ENCODE assay signal across 24 mouse cellular contexts in genomic region chr7:51307757-51308156, GRCm38 (mm10).
DNase-seq lines count a peak whose midpoint lies in the region; ATAC-seq and TF ChIP-seq lines count a peak whose summit lies in the region.
"Had no signal": no experiment of that assay in that cellular context is flagged by ENCODE, and none has a peak within 500 bp of the region (broad histone marks: within the 10 kb centered on the region; RNA-seq: fewer than 3 reads in every experiment).

No protein-coding gene starts in this region.

- no peaks in the 10 kb centered on the region for H3K4me1 ChIP-seq in hindbrain, postnatal 0 days (ENCODE audit: insufficient read depth, low read length)
- no peaks in the 10 kb centered on the region for H3K4me1 ChIP-seq in hindbrain, embryonic 14.5 days (replicated peaks; ENCODE audit: control insufficient read depth, insufficient read depth, low read length)
- no peaks in the 10 kb centered on the region for H3K4me1 ChIP-seq in midbrain, postnatal 0 days (ENCODE audit: insufficient read depth, low read length)
- no peaks in the 10 kb centered on the region for H3K4me1 ChIP-seq in midbrain, embryonic 15.5 days
- H3K4me1 ChIP-seq: embryonic facial prominence, embryonic 12.5 days; forebrain, embryonic 13.5 days; forebrain, embryonic 15.5 days had no signal

- ATAC-seq in hindbrain, postnatal 0 days: peak; percentile 77
- no peak for ATAC-seq in hindbrain, embryonic 14.5 days (ENCODE audit: low FRiP score)
- no peak for ATAC-seq in midbrain, postnatal 0 days (ENCODE audit: low FRiP score)
- ATAC-seq in midbrain, embryonic 15.5 days (replicated peaks): no peak
- ATAC-seq: activated CD4-positive, CD25-positive, alpha-beta regulatory T cell, adult 4 months; CD4-positive, CD25-positive, alpha-beta regulatory T cell, adult 4 months; forebrain, embryonic 13.5 days; forebrain, embryonic 15.5 days; forebrain, postnatal 0 days; Patski had no signal

- 72% methylated on average over 2 of the region's 2 CpGs for WGBS in hindbrain, postnatal 0 days
- WGBS in hindbrain, embryonic 14.5 days: 73% methylated on average over 2 of the region's 2 CpGs
- 71% methylated on average over 2 of the region's 2 CpGs for whole genome bisulfite sequencing in midbrain, postnatal 0 days
- WGBS in midbrain, embryonic 15.5 days: 67% methylated on average over 2 of the region's 2 CpGs

- no peaks in the 10 kb centered on the region for H3K9me3 ChIP-seq in hindbrain, postnatal 0 days (ENCODE audit: low read length)
- no peaks in the 10 kb centered on the region for H3K9me3 ChIP-seq in hindbrain, embryonic 14.5 days (ENCODE audit: control insufficient read depth, low read length)
- H3K9me3 ChIP-seq in midbrain, postnatal 0 days (ENCODE audit: low read length): no peaks in the 10 kb centered on the region
- no peaks in the 10 kb centered on the region for H3K9me3 ChIP-seq in midbrain, embryonic 15.5 days
- H3K9me3 ChIP-seq: embryonic facial prominence, embryonic 10.5 days; embryonic facial prominence, embryonic 12.5 days; forebrain, embryonic 13.5 days; forebrain, embryonic 15.5 days had no signal

- no peak overlapping the region for H3K27ac ChIP-seq in hindbrain, postnatal 0 days
- no peak overlapping the region for H3K27ac ChIP-seq in hindbrain, embryonic 14.5 days
- H3K27ac ChIP-seq in midbrain, postnatal 0 days (ENCODE audit: low read depth, low read length): no peak overlapping the region
- H3K27ac ChIP-seq in midbrain, embryonic 15.5 days: no peak overlapping the region
- H3K27ac ChIP-seq: embryonic facial prominence, embryonic 10.5 days; embryonic facial prominence, embryonic 12.5 days; forebrain, embryonic 13.5 days; forebrain, embryonic 15.5 days had no signal

- no peaks in the 10 kb centered on the region for H3K36me3 ChIP-seq in hindbrain, postnatal 0 days (ENCODE audit: insufficient read depth, low read length)
- H3K36me3 ChIP-seq in hindbrain, embryonic 14.5 days (replicated peaks; ENCODE audit: control insufficient read depth, insufficient read depth): no peaks in the 10 kb centered on the region
- no peaks in the 10 kb centered on the region for H3K36me3 ChIP-seq in midbrain, postnatal 0 days (ENCODE audit: insufficient read depth, low read length)
- H3K36me3 ChIP-seq in midbrain, embryonic 15.5 days (replicated peaks): no peaks in the 10 kb centered on the region
- H3K36me3 ChIP-seq: embryonic facial prominence, embryonic 10.5 days; embryonic facial prominence, embryonic 12.5 days; forebrain, embryonic 15.5 days; G1E had no signal

- H3K4me2 ChIP-seq in hindbrain, postnatal 0 days (ENCODE audit: low read depth, low read length): no peak overlapping the region
- no peak overlapping the region for H3K4me2 ChIP-seq in hindbrain, embryonic 14.5 days (replicated peaks)
- H3K4me2 ChIP-seq in midbrain, postnatal 0 days (ENCODE audit: low read depth, low read length, poor library complexity, severe bottlenecking): no peak overlapping the region
- no peak overlapping the region for H3K4me2 ChIP-seq in midbrain, embryonic 15.5 days
- H3K4me2 ChIP-seq: embryonic facial prominence, embryonic 12.5 days; forebrain, embryonic 13.5 days; forebrain, embryonic 15.5 days had no signal

- no peak overlapping the region for H3K4me3 ChIP-seq in hindbrain, postnatal 0 days (ENCODE audit: low read length)
- H3K4me3 ChIP-seq in hindbrain, embryonic 14.5 days (replicated peaks; ENCODE audit: low read length): no peak overlapping the region
- H3K4me3 ChIP-seq in midbrain, postnatal 0 days (ENCODE audit: low read depth, low read length): no peak overlapping the region
- no peak overlapping the region for H3K4me3 ChIP-seq in midbrain, embryonic 15.5 days
- H3K4me3 ChIP-seq: embryonic facial prominence, embryonic 10.5 days; embryonic facial prominence, embryonic 12.5 days; forebrain, embryonic 13.5 days; forebrain, embryonic 15.5 days had no signal

- no peak for TF ChIP-seq CTCF in hindbrain, postnatal 0 days (IDR thresholded peaks at IDR 0.05; ENCODE audit: low read depth)
- no peak for TF ChIP-seq CTCF in midbrain, postnatal 0 days (IDR thresholded peaks at IDR 0.05)

- no peak overlapping the region for H3K9ac ChIP-seq in hindbrain, postnatal 0 days (replicated peaks; ENCODE audit: low read length)
- H3K9ac ChIP-seq in hindbrain, embryonic 14.5 days: no peak overlapping the region
- H3K9ac ChIP-seq in midbrain, postnatal 0 days (replicated peaks; ENCODE audit: low read length, poor library complexity, severe bottlenecking): no peak overlapping the region
- no peak overlapping the region for H3K9ac ChIP-seq in midbrain, embryonic 15.5 days
- H3K9ac ChIP-seq: embryonic facial prominence, embryonic 12.5 days; forebrain, embryonic 13.5 days; forebrain, embryonic 15.5 days; forebrain, postnatal 0 days had no signal

- no peaks in the 10 kb centered on the region for H3K27me3 ChIP-seq in hindbrain, postnatal 0 days (ENCODE audit: insufficient read depth, low read length)
- no peaks in the 10 kb centered on the region for H3K27me3 ChIP-seq in hindbrain, embryonic 14.5 days (ENCODE audit: control insufficient read depth, insufficient read depth, low read length)
- no peaks in the 10 kb centered on the region for H3K27me3 ChIP-seq in midbrain, postnatal 0 days (ENCODE audit: insufficient read depth, low read length)
- no peaks in the 10 kb centered on the region for H3K27me3 ChIP-seq in midbrain, embryonic 15.5 days (replicated peaks)
- H3K27me3 ChIP-seq: CH12.LX; embryonic facial prominence, embryonic 12.5 days; forebrain, embryonic 13.5 days; forebrain, embryonic 15.5 days; Patski had no signal

- peak; percentile 20 to 43 for DNase-seq in cerebellum, postnatal 10 days
- DNase-seq in cerebellum, adult 11-12 months: no peak
- DNase-seq in hindbrain, postnatal 0 days (ENCODE audit: low spot score): peak; percentile 62
- no peak for DNase-seq in hindbrain, embryonic 14.5 days (ENCODE audit: low spot score)
- peak; percentile 70 for DNase-seq in midbrain, postnatal 0 days (ENCODE audit: low spot score)
- DNase-seq: adrenal gland, adult 8-10 months; adrenal gland, postnatal 14 days; adrenal gland, postnatal 36 days; B cell, adult 2 months; cerebellum, adult 18-20 months; cerebellum, adult 8-10 months; cerebellum, adult 9-11 months; cerebellum, postnatal 25 days; forebrain, postnatal 0 days had no signal

Comparison
In these comparisons a context has a peak if more than half of its experiments do, and no peak if none do; other contexts are left out.
1. DNase-seq: peak in cerebellum, postnatal 10 days (2 of 2), hindbrain, postnatal 0 days (single experiment) and midbrain, postnatal 0 days (single experiment); none in cerebellum, adult 11-12 months (single experiment) and hindbrain, embryonic 14.5 days (single experiment).